Mouse (Mus musculus) heart, postnatal 36 days (tissue): ENCODE measurements around the gene Prrt1. TPM values are rescaled to one million over a fixed set of nuclear protein-coding genes. Genes with fewer than 3 reads are reported as not detected.

Experiments
- DNase-seq, 2 experiments: peaks; one replicate each; pipeline ENCODE4 v3.0.0; 2021 to 2022
- intact Hi-C: fragments of 180-260 bp; cut with DNase I; formaldehyde crosslinking; loops from one replicate; pipeline ENCODE4 v1.15.1; 2025
- total RNA-seq, 2 experiments: library from RNA; stranded (reverse); gene quantifications; 2 replicates each; pipeline ENCODE4 v1.2.3; 2021

Prrt1 gene
- total RNA-seq, 2 experiments from 2014 or later = 1.4 to 1.7 TPM

GRCm38 (mm10) chr17:34596098-34596497 is 33.2 kb upstream of the Prrt1 start:
- intact Hi-C loops = no loop called here
- no peak for DNase-seq

- intact Hi-C loops = no loop called here
Measured at GRCm38 (mm10) chr17:34597566-34598095, 31.7 kb upstream of the Prrt1 start, which contains the start of gene Ager. Ager (plus strand) TSS chr17:34597862.

GRCm38 (mm10) chr17:34599891-34600290 is 29.4 kb upstream of the Prrt1 start:
- intact Hi-C loops = no loop called here
- DNase-seq = no peak

More at GRCm38 (mm10) chr17:34597566-34598095, 31.7 kb upstream of the Prrt1 start, which contains the start of gene Ager:
- DNase-seq = no peak

GRCm38 (mm10) chr17:34601796-34602195 is 27.5 kb upstream of the Prrt1 start:
- no peak for DNase-seq
- intact Hi-C loops = no loop called here

DNA sequence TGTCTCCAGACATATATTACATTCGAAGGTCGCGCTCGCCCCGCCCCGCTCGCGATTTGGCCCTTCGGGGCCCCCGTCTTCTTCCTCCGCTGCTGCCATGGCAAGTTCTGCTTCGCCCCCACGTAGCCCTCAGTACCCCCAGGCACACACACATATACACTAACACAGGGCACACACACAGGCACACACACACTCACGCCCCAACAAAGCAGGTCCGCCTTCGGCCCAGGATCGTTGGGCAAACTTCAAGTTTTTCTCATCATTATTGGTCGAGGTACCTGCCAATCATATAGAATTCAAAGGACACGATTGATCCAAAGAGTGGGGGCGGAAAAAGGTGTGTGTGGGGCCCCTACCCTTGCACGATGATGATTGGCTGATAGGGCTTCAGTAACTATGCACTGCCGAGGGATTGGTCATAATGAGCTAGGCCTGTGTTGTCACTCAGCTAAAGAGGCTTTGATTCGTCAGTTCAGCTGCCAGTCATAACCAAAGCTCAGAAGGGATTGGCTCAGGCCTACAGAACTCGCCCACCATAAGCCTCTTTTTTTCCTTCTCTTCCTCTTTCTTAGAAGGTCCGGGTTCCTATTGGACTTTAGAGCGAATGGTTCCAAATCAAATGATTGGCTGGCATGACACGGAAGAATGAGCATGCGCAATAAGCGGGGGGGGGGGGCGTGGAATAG is 25.8 kb upstream of the Prrt1 start, which contains the start of gene Rnf5:
Gene Rnf5, minus strand, starts transcription at position 316 of the 686 bp plus-strand sequence.
- intact Hi-C loops = no loop called here
- DNase-seq = peak; percentile 96 to 98

- intact Hi-C loops = no loop called here
- DNase-seq = peak; percentile 96
Measured at GRCm38 (mm10) chr17:34604061-34604508, 25.2 kb upstream of the Prrt1 start, which contains the start of gene Agpat1. Agpat1 (plus strand) TSS chr17:34604262.

GRCm38 (mm10) chr17:34604511-34605237 is 24.7 kb upstream of the Prrt1 start:
- intact Hi-C loops = loop anchor here (5.0 kb wide), 1 partner anchor 293 kb away; the partner anchor contains the start of genes C2 and Ehmt2
- DNase-seq = no peak

GRCm38 (mm10) chr17:34605609-34606008 is 23.7 kb upstream of the Prrt1 start:
- intact Hi-C loops = loop anchor here (1.0 to 5.0 kb wide), 2 partner anchors 22 to 292 kb away; partner anchors contain the start of genes C2 and Ehmt2
- peak; percentile 97 to 98 for DNase-seq

GRCm38 (mm10) chr17:34606186-34607039 is 22.9 kb upstream of the Prrt1 start:
- intact Hi-C loops = loop anchor here (1.0 to 5.0 kb wide), 2 partner anchors 21 to 291 kb away; partner anchors contain the start of genes C2 and Ehmt2
- no peak for DNase-seq

DNA sequence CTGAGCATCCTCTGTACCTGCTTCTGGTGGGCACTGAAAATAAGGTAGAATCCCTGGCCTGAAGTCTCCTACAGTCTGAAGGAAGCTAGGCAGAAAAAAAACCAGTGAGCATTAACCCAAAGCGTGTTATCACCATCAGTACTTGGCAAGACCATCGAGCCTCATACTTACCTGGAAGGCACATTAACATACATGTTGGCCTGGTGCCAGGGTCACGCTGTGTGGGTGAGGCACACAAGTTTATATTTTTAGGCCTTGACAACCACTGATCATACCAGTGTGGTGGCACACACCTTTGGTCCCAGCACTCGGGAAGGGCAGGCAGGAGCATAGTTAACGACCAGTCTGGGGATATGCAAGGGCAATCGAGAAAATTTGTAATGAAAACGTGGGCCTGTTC is 21.3 kb upstream of the Prrt1 start:
- DNase-seq = no peak

GRCm38 (mm10) chr17:34611050-34611449 is 18.3 kb upstream of the Prrt1 start:
- intact Hi-C loops = no loop called here
- DNase-seq = no peak

More for the DNA sequence above, 21.3 kb upstream of the Prrt1 start:
- intact Hi-C loops = loop anchor here (5.0 kb wide), 1 partner anchor 289 kb away; the partner anchor contains the start of genes C2 and Ehmt2

- DNase-seq = no peak
- intact Hi-C loops = no loop called here
Measured at GRCm38 (mm10) chr17:34613054-34613645, 16.2 kb upstream of the Prrt1 start.

DNA sequence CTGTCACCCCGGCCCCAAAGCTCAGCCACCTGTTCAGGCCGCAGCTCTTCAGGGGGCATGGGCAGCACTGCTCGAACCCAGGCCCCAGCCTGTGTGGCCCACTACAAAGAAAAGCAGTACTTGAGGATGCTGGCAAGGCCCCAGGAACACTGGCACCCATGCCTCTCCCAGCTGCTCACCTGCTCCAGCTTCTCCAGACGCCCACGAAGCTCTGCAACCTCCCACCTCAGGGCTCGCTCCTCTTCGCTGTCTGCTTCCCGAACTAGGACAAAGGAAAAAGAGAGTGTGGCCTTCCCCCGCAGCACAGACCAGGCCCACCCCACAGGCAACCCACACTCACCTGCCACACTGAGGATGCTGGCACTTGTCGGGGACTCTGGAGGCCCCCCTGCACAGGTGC is 15.5 kb upstream of the Prrt1 start:
- DNase-seq = no peak
- intact Hi-C loops = no loop called here

GRCm38 (mm10) chr17:34615871-34616270 is 13.5 kb upstream of the Prrt1 start, which contains the start of gene Egfl8:
Egfl8 (minus strand) TSS chr17:34615971.
- intact Hi-C loops = no loop called here
- no peak for DNase-seq

- intact Hi-C loops = loop anchor here (1.0 to 2.0 kb wide), 3 partner anchors 46 to 178 kb away; no protein-coding TSS in a partner anchor
- DNase-seq = peak; percentile 76 to 80
Measured at GRCm38 (mm10) chr17:34618999-34619398, 10.3 kb upstream of the Prrt1 start.

- intact Hi-C loops = no loop called here
- DNase-seq = no peak
Measured at GRCm38 (mm10) chr17:34621006-34621405, 8.3 kb upstream of the Prrt1 start.

- intact Hi-C loops = no loop called here
Measured at GRCm38 (mm10) chr17:34623161-34623560, 6.2 kb upstream of the Prrt1 start.

GRCm38 (mm10) chr17:34624981-34625380 is 4.4 kb upstream of the Prrt1 start:
- intact Hi-C loops = no loop called here
- no peak for DNase-seq

More at GRCm38 (mm10) chr17:34623161-34623560, 6.2 kb upstream of the Prrt1 start:
- DNase-seq = no peak

DNA sequence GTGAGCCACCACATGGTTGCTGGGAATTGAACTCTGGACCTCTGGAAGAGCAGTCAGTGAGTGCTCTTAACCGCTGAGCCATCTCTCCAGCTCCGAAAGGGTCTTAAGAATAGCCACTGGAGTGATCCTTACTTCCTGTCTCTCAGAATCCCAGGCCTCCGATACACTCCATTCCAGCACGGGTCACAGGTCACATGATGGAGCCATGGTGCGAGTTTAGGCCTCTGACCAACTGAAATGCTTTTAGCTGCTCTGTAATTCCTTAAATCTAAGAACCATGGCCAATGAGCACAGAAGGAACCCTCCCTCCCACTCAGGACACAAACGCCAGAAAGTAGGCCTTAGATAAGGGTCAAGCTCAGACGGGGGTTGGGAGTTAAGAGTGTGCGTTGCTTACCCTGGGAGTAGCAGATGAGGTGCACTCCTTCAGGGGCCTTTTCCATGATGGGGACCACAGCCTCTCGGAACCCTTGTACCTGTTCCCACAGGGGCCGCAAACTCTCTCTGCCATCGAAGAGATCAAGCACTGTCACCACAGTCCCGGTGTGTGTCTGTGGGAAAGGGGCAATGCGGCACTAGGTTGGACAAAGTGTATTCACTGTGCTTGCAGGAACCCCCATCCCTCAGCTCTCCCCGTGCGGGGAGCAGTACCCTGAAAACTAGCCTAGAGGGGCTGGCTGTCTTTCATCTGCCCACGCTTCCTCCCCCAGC is 3.1 kb upstream of the Prrt1 start:
- DNase-seq = no peak
- intact Hi-C loops = no loop called here
